Mouse (Mus musculus) midbrain, postnatal 0 days (tissue): Measurements from ENCODE around the gene Birc2. TPM values are rescaled to one million over a fixed set of nuclear protein-coding genes. Genes with fewer than 3 reads are reported as not detected.

ENCODE experiments used
- ATAC-seq: fragments of 200-750 bp; cut with Nextera tagmentation; 2 replicates; pipeline ENCODE4 v1.8.0; 2017; ENCODE audit warnings: moderate number of reproducible peaks, mild to moderate bottlenecking, moderate TSS enrichment, moderate library complexity; ENCODE audit not compliant: low FRiP score
- DNase-seq: peaks from one replicate; pipeline ENCODE4 v3.0.0-alpha.2; 2015; ENCODE audit warnings: low spot score
- H3K27ac ChIP-seq: fragments of 300-500 bp; sonication (generic); 2 replicates; pipeline ENCODE4 v1.5.1; 2014; ENCODE audit warnings: low read depth, mild to moderate bottlenecking, low read length, mixed read lengths
- H3K27me3 ChIP-seq: fragments of 300-500 bp; sonication (generic); 2 replicates; pipeline ENCODE4 v1.6.1; 2014; ENCODE audit warnings: low read length, control low read depth, mixed read lengths; ENCODE audit not compliant: insufficient read depth
- H3K36me3 ChIP-seq: fragments of 300-500 bp; sonication (generic); 2 replicates; pipeline ENCODE4 v1.6.1; 2014; ENCODE audit warnings: low read length, control low read depth, mixed read lengths; ENCODE audit not compliant: insufficient read depth
- H3K4me1 ChIP-seq: fragments of 300-500 bp; sonication (generic); 2 replicates; pipeline ENCODE4 v1.6.1; 2014; ENCODE audit warnings: mild to moderate bottlenecking, control low read depth, antibody characterized with exemption, low read length, mixed read lengths; ENCODE audit not compliant: insufficient read depth
- H3K4me2 ChIP-seq: fragments of 300-500 bp; sonication (generic); 2 replicates; pipeline ENCODE4 v1.6.1; 2014; ENCODE audit warnings: low read depth, mild to moderate bottlenecking, low read length, mixed read lengths; ENCODE audit not compliant: poor library complexity, severe bottlenecking
- H3K4me3 ChIP-seq: fragments of 300-500 bp; sonication (generic); 2 replicates; pipeline ENCODE4 v1.5.1; 2014; ENCODE audit warnings: low read depth, mild to moderate bottlenecking, low read length, moderate library complexity
- H3K9ac ChIP-seq: fragments of 300-500 bp; sonication (generic); replicated peaks from 2 replicates; pipeline ENCODE4 v1.6.1; 2014; ENCODE audit warnings: mild to moderate bottlenecking, low read length, moderate library complexity, mixed read lengths; ENCODE audit not compliant: poor library complexity, severe bottlenecking
- H3K9me3 ChIP-seq: fragments of 300-500 bp; sonication (generic); 2 replicates; pipeline ENCODE4 v1.6.1; 2016; ENCODE audit warnings: low read length, control low read depth
- CTCF ChIP-seq: IDR thresholded peaks from 2 replicates; pipeline ENCODE4 v1.5.1; 2016; ENCODE audit warnings: antibody characterized with exemption, mild to moderate bottlenecking
- WGBS: fragments of 180-500 bp; shearing (Covaris S2); extraction: QIAGEN DNeasy Blood & Tissue Kit; methylation state at CpG from one replicate; pipeline ENCODE4 v1.1.7; 2014; 5-methylcytosine and 5-hydroxymethylcytosine counted together
- microRNA-seq: library from miRNA; unstranded; fragments of <30 nt; microRNA quantifications from one replicate; pipeline ENCODE4, GENCODE M21; 2016; ENCODE audit warnings: borderline number of aligned reads
- polyA plus RNA-seq: library from polyadenylated mRNA; unstranded; fragments of >200 nt; fragmentation: Nextera tagmentation; extraction: Ambion mirVana; gene quantifications from 2 replicates; pipeline ENCODE4 v1.2.1, GENCODE M21; 2015
- total RNA-seq: library from RNA; depleted of rRNA; stranded (reverse); fragments of >200 nt; gene quantifications from 2 replicates; pipeline ENCODE4 v1.2.3, GENCODE M21; 2014; rRNA removed

The Birc2 gene
- total and polyA plus RNA-seq, 2 experiments from 2014 or later = 28.0 to 37.7 TPM

DNA sequence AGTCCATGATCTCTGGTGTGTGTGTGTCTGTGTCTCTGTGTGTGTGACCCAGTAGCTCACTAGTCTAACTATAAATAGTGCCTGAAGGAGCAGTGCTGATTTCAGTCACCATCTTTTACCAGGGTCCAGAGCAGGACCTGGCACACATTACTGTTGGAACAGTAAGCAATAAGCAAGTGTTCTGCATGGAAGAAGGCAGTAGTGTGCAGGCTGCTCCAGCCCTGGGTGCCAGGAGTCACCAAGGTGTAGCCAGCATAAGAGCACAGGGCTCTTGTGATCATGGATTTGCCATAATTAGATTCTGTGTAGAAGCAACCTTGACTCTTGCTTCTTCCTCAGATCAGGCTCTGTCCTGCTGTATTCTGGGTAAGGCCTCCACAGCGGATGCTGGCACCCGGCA is 64.5 kb downstream of the Birc2 start:
- H3K4me3 ChIP-seq = no peak overlapping the region
- no peaks in the 10 kb centered on the region for H3K9me3 ChIP-seq
- H3K27me3 ChIP-seq = no peaks in the 10 kb centered on the region
- ATAC-seq = no peak
- H3K4me2 ChIP-seq = no peak overlapping the region
- TF ChIP-seq CTCF = no peak
- DNase-seq = no peak
- H3K9ac ChIP-seq = no peak overlapping the region
- peaks cover 7% of the 10 kb centered on the region; the same call in 1 of the 2 replicates for H3K4me1 ChIP-seq
- WGBS = 60% methylated on average over 2 of the region's 2 CpGs
- no peaks in the 10 kb centered on the region; the same call in 1 of the 2 replicates for H3K36me3 ChIP-seq
- no peak overlapping the region for H3K27ac ChIP-seq

DNA sequence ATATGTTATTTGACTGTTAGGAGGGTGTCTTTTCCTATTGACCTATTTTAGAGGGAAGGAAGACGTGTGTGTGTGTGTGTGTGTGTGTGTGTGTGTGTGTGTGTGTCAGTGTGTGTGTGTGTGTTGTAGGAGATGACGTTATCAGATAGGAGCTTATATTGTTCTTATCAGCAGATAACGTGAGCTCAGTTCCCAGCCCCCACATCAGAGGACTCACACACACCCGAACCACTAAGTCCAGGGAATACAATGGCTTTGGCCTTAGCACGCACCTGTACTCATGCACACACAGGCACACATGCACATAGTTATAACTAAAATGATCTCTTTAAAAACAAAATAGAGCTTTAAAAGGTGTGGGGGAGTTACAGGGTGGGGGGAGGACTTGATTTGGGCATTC is 67.4 kb downstream of the Birc2 start:
- no peaks in the 10 kb centered on the region for H3K27me3 ChIP-seq
- H3K9me3 ChIP-seq = no peaks in the 10 kb centered on the region
- ATAC-seq (no peak), DNase-seq (no peak)
- no peak overlapping the region for H3K27ac ChIP-seq
- H3K4me3 ChIP-seq = no peak overlapping the region
- WGBS = 88% methylated on average over 5 of the region's 5 CpGs
- H3K9ac ChIP-seq = no peak overlapping the region
- peaks cover 10% of the 10 kb centered on the region for H3K4me1 ChIP-seq
- H3K36me3 ChIP-seq = no peaks in the 10 kb centered on the region; the same call in 1 of the 2 replicates
- H3K4me2 ChIP-seq = no peak overlapping the region
- no peak for TF ChIP-seq CTCF

DNA sequence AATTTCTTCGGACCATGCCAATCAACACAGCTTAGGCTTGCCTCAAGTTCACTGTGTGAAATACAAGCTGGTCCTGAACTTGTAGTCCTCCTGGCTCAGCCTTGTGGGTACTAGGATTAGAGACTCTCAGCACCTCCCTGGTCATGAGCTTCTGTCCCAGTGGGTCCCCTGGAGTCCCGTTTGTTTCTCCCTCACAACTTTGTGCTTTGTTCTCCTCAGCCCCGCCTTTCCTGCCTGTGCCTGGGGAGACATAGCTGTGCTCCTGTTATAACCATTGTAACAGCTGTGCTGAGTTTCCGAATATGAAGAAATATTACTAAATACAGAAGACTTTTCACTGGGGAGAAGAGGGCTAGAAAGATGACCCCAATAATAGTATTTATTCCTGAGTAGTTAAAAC is 67.8 kb downstream of the Birc2 start:
- H3K9me3 ChIP-seq = no peaks in the 10 kb centered on the region
- H3K27me3 ChIP-seq = no peaks in the 10 kb centered on the region
- no peak overlapping the region for H3K4me2 ChIP-seq
- H3K4me1 ChIP-seq = peaks cover 11% of the 10 kb centered on the region
- H3K4me3 ChIP-seq = no peak overlapping the region
- H3K27ac ChIP-seq = no peak overlapping the region
- WGBS = 69% methylated on average over 4 of the region's 4 CpGs
- no peaks in the 10 kb centered on the region; the same call in 1 of the 2 replicates for H3K36me3 ChIP-seq
- DNase-seq (no peak), ATAC-seq (no peak)
- no peak overlapping the region for H3K9ac ChIP-seq
- TF ChIP-seq CTCF = no peak

Small RNA genes lying within 50 kb of the gene (microRNA-seq; reads per million reads assigned to microRNA genes)
- gene Mir5618 = 1.7 reads per million

Other genes starting within 250 kb of the Birc2 start
- not detected in 2 replicates for gene Mmp20, start 208.8 kb downstream of the Birc2 start, total RNA-seq
- gene Mmp20, start 208.8 kb downstream of the Birc2 start, polyA plus RNA-seq = not detected in 2 replicates
- not detected in 2 replicates for gene Mmp7, start 145.0 kb downstream of the Birc2 start, total RNA-seq
- gene Mmp7, start 145.0 kb downstream of the Birc2 start, polyA plus RNA-seq = not detected in 2 replicates
- gene Tmem123, start 73.0 kb downstream of the Birc2 start, total RNA-seq = 14.3 and 19.8 TPM in 2 replicates
- 9.6 and 10.1 TPM in 2 replicates for gene Tmem123, start 73.0 kb downstream of the Birc2 start, polyA plus RNA-seq
- gene Birc3, start 36.1 kb upstream of the Birc2 start, total RNA-seq = 2.3 and 2.6 TPM in 2 replicates
- 0.99 and 1.5 TPM in 2 replicates for gene Birc3, start 36.1 kb upstream of the Birc2 start, polyA plus RNA-seq
- gene Yap1, start 167.5 kb upstream of the Birc2 start, total RNA-seq = 12.5 and 15.8 TPM in 2 replicates
- 3.1 and 4.1 TPM in 2 replicates for gene Yap1, start 167.5 kb upstream of the Birc2 start, polyA plus RNA-seq
- 12.1 and 20.1 TPM in 2 replicates for gene Cfap300, start 205.8 kb upstream of the Birc2 start, total RNA-seq
- gene Cfap300, start 205.8 kb upstream of the Birc2 start, polyA plus RNA-seq = 9.9 and 11.9 TPM in 2 replicates